Mouse (Mus musculus): Measurements from ENCODE around the gene Ralgapa2. TPM values are rescaled to one million over a fixed set of nuclear protein-coding genes. Genes with fewer than 3 reads are reported as not detected.

Gene Ralgapa2
- polyA plus RNA-seq, 1 experiment from 2014 or later = 6.5 TPM

GRCm38 (mm10) chr2:146278381-146278780 is 233.8 kb downstream of the Ralgapa2 start:
- H3K9me3 ChIP-seq = no peaks in the 10 kb centered on the region
- no peak for ATAC-seq (ENCODE audit: extremely low read depth, insufficient number of reproducible peaks, low FRiP score, low TSS enrichment)
- 49% methylated on average over 5 of the region's 5 CpGs for WGBS
- no peak overlapping the region for H3K9ac ChIP-seq
- H3K4me2 ChIP-seq = no peak overlapping the region
- H3K4me3 ChIP-seq = no peak overlapping the region
- H3K27me3 ChIP-seq (replicated peaks) = no peaks in the 10 kb centered on the region
- no peaks in the 10 kb centered on the region for H3K36me3 ChIP-seq
- peaks cover 3% of the 10 kb centered on the region; the same call in 1 of the 2 replicates for H3K4me1 ChIP-seq
- no peak overlapping the region for H3K27ac ChIP-seq (replicated peaks)

GRCm38 (mm10) chr2:146266539-146266938 is 245.6 kb downstream of the Ralgapa2 start:
- Histone ChIP-seq H3K4me2 (no peak overlapping the region), H3K9me3 (no peaks in the 10 kb centered on the region), H3K27ac (replicated peaks) (no peak overlapping the region), H3K27me3 (replicated peaks) (no peaks in the 10 kb centered on the region), H3K36me3 (0 out of 2 replicates have a peak, but pooled peaks cover 2% of the 10 kb centered on the region), H3K9ac (no peak overlapping the region), H3K4me3 (no peak overlapping the region), H3K4me1 (peaks cover 11% of the 10 kb centered on the region)
- no peak for ATAC-seq (ENCODE audit: extremely low read depth, insufficient number of reproducible peaks, low FRiP score, low TSS enrichment)
- WGBS = 77% methylated on average over 3 of the region's 3 CpGs

DNA sequence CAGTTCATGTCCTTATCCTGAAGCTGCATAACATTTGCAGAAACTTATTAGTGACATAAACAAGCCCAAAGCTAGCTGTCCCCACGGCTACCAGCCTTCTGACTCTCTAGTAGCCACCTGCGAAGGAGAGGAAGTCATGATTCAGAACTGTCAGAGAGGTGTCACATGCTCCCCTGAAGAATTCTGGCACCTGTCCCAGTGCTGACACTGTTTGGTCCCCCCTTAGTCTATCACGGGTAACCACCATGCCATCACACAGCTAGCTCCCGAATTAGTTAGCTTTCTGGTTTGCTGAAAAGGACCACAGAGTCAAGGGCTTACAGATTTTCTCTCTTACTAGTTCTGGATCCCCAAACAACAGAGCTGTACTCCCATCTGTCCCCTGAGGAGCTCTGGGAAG is 247.1 kb downstream of the Ralgapa2 start:
- Histone ChIP-seq H3K4me3 (no peak overlapping the region), H3K27me3 (replicated peaks) (no peaks in the 10 kb centered on the region; the same call in 1 of the 2 replicates), H3K4me1 (peaks cover 11% of the 10 kb centered on the region), H3K27ac (replicated peaks) (no peak overlapping the region), H3K4me2 (no peak overlapping the region), H3K9ac (no peak overlapping the region), H3K9me3 (no peaks in the 10 kb centered on the region), H3K36me3 (0 out of 2 replicates have a peak, but pooled peaks cover 2% of the 10 kb centered on the region)
- ATAC-seq (ENCODE audit: extremely low read depth, insufficient number of reproducible peaks, low FRiP score, low TSS enrichment) = no peak
- 44% methylated on average over 4 of the region's 4 CpGs for WGBS

DNA sequence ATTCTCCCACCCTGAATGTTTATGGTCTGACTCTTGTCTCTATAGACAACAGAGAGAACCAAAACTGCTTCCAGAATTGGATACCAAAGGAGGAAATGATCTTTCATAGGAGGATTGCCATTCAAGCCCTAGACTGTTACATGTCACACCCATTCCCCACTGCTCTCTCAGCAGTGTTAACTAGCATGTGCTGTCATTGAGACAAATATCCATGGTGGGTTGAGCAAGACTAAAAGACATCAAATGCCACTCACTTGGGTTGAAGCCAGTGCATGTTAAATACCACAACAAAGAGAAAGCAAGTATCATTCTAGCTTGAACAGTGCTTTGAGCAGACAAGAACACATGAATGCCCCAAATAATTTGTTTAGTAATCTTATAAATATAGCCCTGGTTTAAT is 249.2 kb downstream of the Ralgapa2 start:
- no peak overlapping the region for H3K4me3 ChIP-seq
- no peak overlapping the region for H3K4me2 ChIP-seq
- H3K9ac ChIP-seq = no peak overlapping the region
- no peaks in the 10 kb centered on the region for H3K9me3 ChIP-seq
- ATAC-seq (ENCODE audit: extremely low read depth, insufficient number of reproducible peaks, low FRiP score, low TSS enrichment) = no peak
- H3K27ac ChIP-seq (replicated peaks) = no peak overlapping the region
- H3K4me1 ChIP-seq = peaks cover 27% of the 10 kb centered on the region
- no peaks in the 10 kb centered on the region for H3K36me3 ChIP-seq
- no peaks in the 10 kb centered on the region; the same call in 1 of the 2 replicates for H3K27me3 ChIP-seq (replicated peaks)

GRCm38 (mm10) chr2:146262215-146262614 is 249.9 kb downstream of the Ralgapa2 start:
- ATAC-seq (ENCODE audit: extremely low read depth, insufficient number of reproducible peaks, low FRiP score, low TSS enrichment) = no peak; the same call in 1 of the 2 replicates
- H3K4me3 ChIP-seq = no peak overlapping the region
- H3K27me3 ChIP-seq (replicated peaks) = no peaks in the 10 kb centered on the region; the same call in 1 of the 2 replicates
- H3K27ac ChIP-seq (replicated peaks) = no peak overlapping the region
- H3K4me1 ChIP-seq = peaks cover 35% of the 10 kb centered on the region
- WGBS = 41% methylated on average over 10 of the region's 10 CpGs
- no peaks in the 10 kb centered on the region for H3K9me3 ChIP-seq
- no peaks in the 10 kb centered on the region for H3K36me3 ChIP-seq
- H3K4me2 ChIP-seq = no peak overlapping the region
- H3K9ac ChIP-seq = no peak overlapping the region

GRCm38 (mm10) chr2:146261146-146261545 is 251.0 kb downstream of the Ralgapa2 start:
- Histone ChIP-seq H3K4me1 (peaks cover 43% of the 10 kb centered on the region), H3K36me3 (no peaks in the 10 kb centered on the region), H3K4me2 (no peak overlapping the region), H3K27ac (replicated peaks) (no peak overlapping the region), H3K27me3 (replicated peaks) (no peaks in the 10 kb centered on the region; the same call in 1 of the 2 replicates), H3K9ac (no peak overlapping the region), H3K9me3 (no peaks in the 10 kb centered on the region), H3K4me3 (no peak overlapping the region)
- WGBS = 85% methylated on average over 4 of the region's 4 CpGs
- ATAC-seq (ENCODE audit: extremely low read depth, insufficient number of reproducible peaks, low FRiP score, low TSS enrichment) = no peak

- H3K4me3 ChIP-seq = no peak overlapping the region
- H3K9me3 ChIP-seq = no peaks in the 10 kb centered on the region
- 50% methylated on average over 18 of the region's 18 CpGs for WGBS
- no peak for ATAC-seq (ENCODE audit: extremely low read depth, insufficient number of reproducible peaks, low FRiP score, low TSS enrichment)
- H3K36me3 ChIP-seq = no peaks in the 10 kb centered on the region
- H3K4me1 ChIP-seq = peaks cover 38% of the 10 kb centered on the region
- no peaks in the 10 kb centered on the region; the same call in 1 of the 2 replicates for H3K27me3 ChIP-seq (replicated peaks)
- no peak overlapping the region for H3K4me2 ChIP-seq
- H3K27ac ChIP-seq (replicated peaks) = no peak overlapping the region
- no peak overlapping the region for H3K9ac ChIP-seq
These were observed 252.2 kb downstream of the Ralgapa2 start for GRCm38 (mm10) chr2:146259787-146260560.

- 25% methylated on average over 10 of the region's 10 CpGs for WGBS
- ATAC-seq (ENCODE audit: extremely low read depth, insufficient number of reproducible peaks, low FRiP score, low TSS enrichment) = no peak
- Histone ChIP-seq H3K4me2 (peak overlapping the region; percentile 42), H3K36me3 (no peaks in the 10 kb centered on the region), H3K9ac (no peak overlapping the region), H3K27me3 (replicated peaks) (no peaks in the 10 kb centered on the region; the same call in 1 of the 2 replicates), H3K27ac (replicated peaks) (no peak overlapping the region), H3K4me1 (peaks cover 36% of the 10 kb centered on the region), H3K9me3 (no peaks in the 10 kb centered on the region), H3K4me3 (no peak overlapping the region)
These were observed 253.2 kb downstream of the Ralgapa2 start for GRCm38 (mm10) chr2:146258736-146259469.

DNA sequence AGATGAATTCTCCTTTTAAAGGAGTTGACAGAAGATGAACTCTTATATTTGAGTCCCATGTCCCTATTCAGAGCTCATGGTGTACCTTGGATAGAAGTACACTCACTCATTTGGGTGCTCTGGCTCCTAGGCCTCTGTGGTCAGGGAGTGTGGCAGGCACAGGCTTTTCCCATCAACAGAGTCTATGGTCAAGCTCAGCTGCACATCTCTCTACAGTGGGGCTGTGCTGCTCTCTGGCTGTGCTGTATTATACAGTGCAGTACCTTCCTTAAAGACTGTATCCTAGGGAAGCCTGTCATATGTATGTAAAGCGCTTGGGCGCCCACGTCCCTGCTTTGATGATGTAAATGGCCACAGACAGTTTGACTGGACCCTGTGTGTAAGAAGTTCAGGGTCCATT is 254.5 kb downstream of the Ralgapa2 start:
- no peak for ATAC-seq (ENCODE audit: extremely low read depth, insufficient number of reproducible peaks, low FRiP score, low TSS enrichment)
- H3K4me1 ChIP-seq = peaks cover 36% of the 10 kb centered on the region
- WGBS = 84% methylated on average over 3 of the region's 3 CpGs
- no peak overlapping the region for H3K9ac ChIP-seq
- no peaks in the 10 kb centered on the region for H3K9me3 ChIP-seq
- H3K4me2 ChIP-seq = no peak overlapping the region
- no peak overlapping the region for H3K4me3 ChIP-seq
- H3K27me3 ChIP-seq (replicated peaks) = no peaks in the 10 kb centered on the region; the same call in 1 of the 2 replicates
- no peaks in the 10 kb centered on the region for H3K36me3 ChIP-seq
- H3K27ac ChIP-seq (replicated peaks) = no peak overlapping the region

DNA sequence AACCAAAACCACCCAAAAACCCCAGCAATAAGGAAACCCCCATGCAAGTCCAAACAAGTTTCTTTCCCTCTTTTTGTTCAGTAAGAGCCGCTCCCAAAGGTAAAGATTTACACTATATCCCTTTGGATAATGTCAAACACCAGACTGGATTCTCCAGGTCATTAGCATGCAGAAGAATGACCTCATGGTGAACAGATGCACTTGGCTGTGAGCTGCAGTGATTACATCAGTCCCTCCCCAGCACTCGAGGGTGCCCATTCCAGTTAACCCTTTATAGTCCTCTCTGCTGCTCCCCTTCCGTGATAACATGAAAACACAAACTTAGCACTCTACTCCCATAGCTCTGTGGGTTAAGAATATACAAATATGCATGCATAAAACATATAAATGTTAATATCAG is 255.1 kb downstream of the Ralgapa2 start:
- Histone ChIP-seq H3K36me3 (no peaks in the 10 kb centered on the region), H3K4me1 (peaks cover 33% of the 10 kb centered on the region), H3K9ac (no peak overlapping the region), H3K27me3 (replicated peaks) (no peaks in the 10 kb centered on the region; the same call in 1 of the 2 replicates), H3K4me3 (no peak overlapping the region), H3K27ac (replicated peaks) (no peak overlapping the region), H3K9me3 (no peaks in the 10 kb centered on the region), H3K4me2 (no peak overlapping the region)
- no peak for ATAC-seq (ENCODE audit: extremely low read depth, insufficient number of reproducible peaks, low FRiP score, low TSS enrichment)
- WGBS = 29% methylated on average over 3 of the region's 3 CpGs

DNA sequence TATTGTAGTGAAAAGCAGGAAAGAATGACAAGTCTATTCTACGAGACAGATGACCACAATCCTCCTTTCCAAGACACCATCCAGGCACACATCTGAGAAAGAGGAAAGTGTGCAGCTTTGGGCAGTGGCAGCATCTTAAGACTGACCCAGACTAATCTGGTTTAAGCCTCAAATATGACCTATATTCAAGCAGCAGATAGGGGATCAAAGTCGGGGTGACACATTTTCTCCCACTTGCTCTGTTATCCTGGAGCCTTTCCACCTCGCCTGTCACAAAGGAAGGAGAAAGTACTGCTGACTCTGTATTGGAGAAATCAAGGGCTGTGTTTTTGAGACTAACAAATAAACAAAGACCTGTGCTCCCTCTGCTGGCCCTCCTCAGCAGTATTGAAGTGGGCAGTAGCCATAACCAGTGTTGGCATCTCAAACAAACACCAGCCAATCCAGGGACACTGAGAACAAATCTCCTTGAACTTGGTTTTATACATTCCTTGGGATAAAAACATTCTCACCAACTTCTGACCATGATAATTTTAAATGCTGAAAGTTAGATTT is 255.7 kb downstream of the Ralgapa2 start:
- Histone ChIP-seq H3K27me3 (replicated peaks) (no peaks in the 10 kb centered on the region; the same call in 1 of the 2 replicates), H3K9ac (no peak overlapping the region), H3K4me3 (no peak overlapping the region), H3K4me2 (no peak overlapping the region), H3K36me3 (no peaks in the 10 kb centered on the region), H3K4me1 (peaks cover 32% of the 10 kb centered on the region), H3K9me3 (no peaks in the 10 kb centered on the region), H3K27ac (replicated peaks) (no peak overlapping the region)
- ATAC-seq (ENCODE audit: extremely low read depth, insufficient number of reproducible peaks, low FRiP score, low TSS enrichment) = no peak
- WGBS = 56% methylated on average over 3 of the region's 3 CpGs
